In genomic region chr15:96493573-96493972, GRCm38 (mm10) we compare ENCODE assay signal across 21 mouse cellular contexts.
"Had no signal": no experiment of that assay in that cellular context is flagged by ENCODE, and none has a peak within 500 bp of the region (broad histone marks: within the 10 kb centered on the region; RNA-seq: fewer than 3 reads in every experiment).

No protein-coding gene starts in this region.

- H3K36me3 ChIP-seq: heart, embryonic 12.5 days; hindbrain, embryonic 10.5 days; hindbrain, embryonic 12.5 days; intestine, embryonic 15.5 days; limb, embryonic 13.5 days; limb, embryonic 15.5 days; liver, embryonic 12.5 days had no signal

- DNase-seq: gastrocnemius, postnatal 25 days; heart, postnatal 10 days; heart, postnatal 4 days; kidney, adult 18-20 months; kidney, adult 8-10 months; kidney, postnatal 10 days; kidney, postnatal 25 days; kidney, postnatal 4 days; layer of hippocampus, adult 9-11 months; layer of hippocampus, postnatal 36 days; left cerebral cortex, postnatal 4 days had no signal

- H3K27me3 ChIP-seq: heart, embryonic 12.5 days; hindbrain, embryonic 12.5 days; intestine, embryonic 15.5 days; limb, embryonic 13.5 days; limb, embryonic 15.5 days; liver, embryonic 12.5 days had no signal

- H3K27ac ChIP-seq: heart, embryonic 10.5 days; hindbrain, embryonic 10.5 days; hindbrain, embryonic 12.5 days; hindbrain, embryonic 14.5 days; intestine, embryonic 15.5 days; limb, embryonic 13.5 days; limb, embryonic 15.5 days; liver, embryonic 12.5 days; liver, embryonic 14.5 days had no signal

- H3K9ac ChIP-seq: heart, embryonic 12.5 days; hindbrain, embryonic 12.5 days; hindbrain, embryonic 14.5 days; intestine, embryonic 15.5 days; limb, embryonic 13.5 days; limb, embryonic 15.5 days; liver, embryonic 12.5 days; liver, embryonic 14.5 days had no signal

- H3K4me3 ChIP-seq: heart, embryonic 10.5 days; heart, embryonic 12.5 days; hindbrain, embryonic 10.5 days; hindbrain, embryonic 12.5 days; intestine, embryonic 15.5 days; limb, embryonic 13.5 days; limb, embryonic 15.5 days; liver, embryonic 12.5 days had no signal

- H3K9me3 ChIP-seq: heart, embryonic 10.5 days; hindbrain, embryonic 12.5 days; intestine, embryonic 15.5 days; limb, embryonic 15.5 days; liver, embryonic 12.5 days had no signal
